Mouse (Mus musculus) kidney, postnatal 0 days (tissue): ENCODE measurements around the gene Glp1r. TPM values are rescaled to one million over a fixed set of nuclear protein-coding genes. Genes with fewer than 3 reads are reported as not detected.

Experiments
- ATAC-seq: fragments of 200-750 bp; cut with Nextera tagmentation; replicated peaks from 2 replicates; pipeline ENCODE4 v1.8.0; 2017; ENCODE audit warnings: low read depth, moderate number of reproducible peaks, moderate TSS enrichment, moderate library complexity; ENCODE audit not compliant: low FRiP score
- DNase-seq: peaks from one replicate; pipeline ENCODE4 v3.0.0-alpha.2; 2016; ENCODE audit warnings: low spot score
- H3K27ac ChIP-seq: fragments of 300-500 bp; sonication (generic); 2 replicates; pipeline ENCODE4 v1.5.1; 2014; ENCODE audit warnings: mild to moderate bottlenecking
- H3K27me3 ChIP-seq: fragments of 300-500 bp; sonication (generic); 2 replicates; pipeline ENCODE4 v1.6.1; 2014; ENCODE audit warnings: low read length, mixed read lengths; ENCODE audit not compliant: insufficient read depth
- H3K36me3 ChIP-seq: fragments of 300-500 bp; sonication (generic); 2 replicates; pipeline ENCODE4 v1.6.1; 2014; ENCODE audit warnings: low read length, mixed read lengths; ENCODE audit not compliant: insufficient read depth
- H3K4me1 ChIP-seq: fragments of 300-500 bp; sonication (generic); replicated peaks from 2 replicates; pipeline ENCODE4 v1.6.1; 2014; ENCODE audit warnings: antibody characterized with exemption, low read length, mixed read lengths; ENCODE audit not compliant: insufficient read depth
- H3K4me2 ChIP-seq: fragments of 300-500 bp; sonication (generic); 2 replicates; pipeline ENCODE4 v1.6.1; 2014; ENCODE audit warnings: mild to moderate bottlenecking, low read length, moderate library complexity, mixed read lengths
- H3K4me3 ChIP-seq: fragments of 300-500 bp; sonication (generic); replicated peaks from 2 replicates; pipeline ENCODE4 v1.5.1; 2014; ENCODE audit warnings: low read depth, low read length
- H3K9ac ChIP-seq: fragments of 300-500 bp; sonication (generic); 2 replicates; pipeline ENCODE4 v1.6.1; 2014; ENCODE audit warnings: low read depth, low read length
- H3K9me3 ChIP-seq: fragments of 300-500 bp; sonication (generic); replicated peaks from 2 replicates; pipeline ENCODE4 v1.6.1; 2016; ENCODE audit warnings: low read length, inconsistent platforms, mixed read lengths
- CTCF ChIP-seq: IDR thresholded peaks from 2 replicates; pipeline ENCODE4 v1.5.1; 2016; ENCODE audit warnings: antibody characterized with exemption, low read depth, mild to moderate bottlenecking, moderate library complexity
- WGBS: fragments of 180-500 bp; shearing (Covaris S2); extraction: QIAGEN DNeasy Blood & Tissue Kit; methylation state at CpG from one replicate; pipeline ENCODE4 v1.1.7; 2014; 5-methylcytosine and 5-hydroxymethylcytosine counted together
- microRNA-seq: library from miRNA; unstranded; fragments of <30 nt; microRNA quantifications from one replicate; pipeline ENCODE4, GENCODE M21; 2016
- polyA plus RNA-seq: library from polyadenylated mRNA; unstranded; fragments of >200 nt; fragmentation: Nextera tagmentation; extraction: Ambion mirVana; gene quantifications from 2 replicates; pipeline ENCODE4 v1.2.1, GENCODE M21; 2015

Gene Glp1r
- polyA plus RNA-seq, 1 experiment from 2014 or later: 0.46 TPM

DNA sequence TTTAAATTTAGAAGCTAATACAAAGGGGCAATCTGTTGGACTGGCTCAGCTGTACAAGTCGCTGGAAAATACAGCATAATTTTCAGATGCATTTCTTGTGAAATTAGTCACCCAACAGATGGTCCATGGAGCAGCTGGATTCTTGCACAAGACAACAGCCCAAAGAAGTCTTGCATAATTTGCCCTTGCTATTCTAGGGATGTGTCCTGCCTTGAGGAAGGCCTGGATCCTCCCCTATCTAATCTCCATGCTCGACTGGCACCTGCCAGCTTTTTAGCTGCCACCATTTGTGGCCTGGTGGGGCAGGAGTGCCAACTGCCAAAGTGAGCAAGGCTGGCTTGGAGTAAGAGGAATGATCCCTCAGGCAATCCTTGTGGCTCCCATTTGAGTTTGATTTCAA is 75.7 kb downstream of the Glp1r start:
- peaks cover 4% of the 10 kb centered on the region; the same call in 1 of the 2 replicates for H3K4me1 ChIP-seq
- WGBS: 70% methylated on average over 2 of the region's 2 CpGs
- no peak for ATAC-seq

GRCm38 (mm10) chr17:30978556-30978955 is 76.9 kb downstream of the Glp1r start:
- Histone ChIP-seq H3K27me3 (no peaks in the 10 kb centered on the region), H3K4me1 (peaks cover 4% of the 10 kb centered on the region; the same call in 1 of the 2 replicates), H3K4me3 (no peak overlapping the region), H3K36me3 (no peaks in the 10 kb centered on the region), H3K9me3 (no peaks in the 10 kb centered on the region), H3K27ac (no peak overlapping the region), H3K4me2 (no peak overlapping the region), H3K9ac (no peak overlapping the region)
- WGBS: 52% methylated on average over 10 of the region's 10 CpGs
- no peak for ATAC-seq
- no peak for TF ChIP-seq CTCF
- no peak for DNase-seq

More for the DNA sequence above, 75.7 kb downstream of the Glp1r start:
- Histone ChIP-seq H3K4me2 (no peak overlapping the region), H3K9ac (no peak overlapping the region), H3K36me3 (no peaks in the 10 kb centered on the region), H3K4me3 (no peak overlapping the region), H3K9me3 (no peaks in the 10 kb centered on the region), H3K27ac (no peak overlapping the region), H3K27me3 (no peaks in the 10 kb centered on the region)
- DNase-seq: no peak
- no peak for TF ChIP-seq CTCF

DNA sequence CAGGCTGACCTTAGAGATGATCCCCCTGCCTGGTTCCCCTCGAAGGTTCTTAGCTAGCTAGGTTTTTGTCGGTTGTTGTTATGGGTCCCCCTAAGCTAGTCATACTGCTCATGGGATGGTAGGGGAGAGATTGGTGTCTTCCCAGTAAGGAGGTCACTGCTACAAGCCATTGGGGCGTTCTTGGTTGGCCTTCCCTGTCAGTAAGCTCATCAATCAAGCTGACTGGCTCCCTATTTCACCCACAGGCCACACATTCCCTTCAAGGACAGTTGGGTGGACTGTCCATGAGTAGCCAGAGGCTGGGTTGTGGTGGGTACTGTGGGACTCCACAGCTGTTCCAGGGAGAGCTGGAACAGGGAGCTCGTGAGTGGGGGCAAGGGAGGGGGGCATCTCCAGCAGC is 81.9 kb downstream of the Glp1r start:
- no peak for ATAC-seq
- Histone ChIP-seq H3K9ac (no peak overlapping the region), H3K4me2 (no peak overlapping the region), H3K9me3 (no peaks in the 10 kb centered on the region), H3K27ac (no peak overlapping the region), H3K4me3 (no peak overlapping the region), H3K4me1 (no peaks in the 10 kb centered on the region), H3K36me3 (no peaks in the 10 kb centered on the region), H3K27me3 (no peaks in the 10 kb centered on the region)
- no peak for TF ChIP-seq CTCF
- WGBS: 43% methylated on average over 4 of the region's 4 CpGs
- no peak for DNase-seq

- peak; percentile 71 for TF ChIP-seq CTCF
- WGBS: 58% methylated on average over 10 of the region's 10 CpGs
- no peaks in the 10 kb centered on the region for H3K4me1 ChIP-seq
- H3K4me2 ChIP-seq: no peak overlapping the region
- H3K27me3 ChIP-seq: no peaks in the 10 kb centered on the region
- no peaks in the 10 kb centered on the region for H3K36me3 ChIP-seq
- no peaks in the 10 kb centered on the region for H3K9me3 ChIP-seq
- no peak overlapping the region for H3K27ac ChIP-seq
- DNase-seq (peak; percentile 75), ATAC-seq (no peak)
- H3K4me3 ChIP-seq: no peak overlapping the region
- no peak overlapping the region for H3K9ac ChIP-seq
Measured at GRCm38 (mm10) chr17:30990254-30990653, 88.6 kb downstream of the Glp1r start.

Small RNA genes within 50 kb of the gene (microRNA-seq; reads per million reads assigned to microRNA genes)
- gene Gm24026: not detected

Other genes with a start within 250 kb of the Glp1r start
- gene Umodl1, start 52.8 kb downstream of the Glp1r start, polyA plus RNA-seq: 0.09 and 0.17 TPM in 2 replicates
- 8.5 and 8.8 TPM in 2 replicates for gene Abcg1, start 155.9 kb downstream of the Glp1r start, polyA plus RNA-seq
- gene Tff3, start 227.8 kb downstream of the Glp1r start, polyA plus RNA-seq: 0.52 and 1.1 TPM in 2 replicates
- 4.9 and 7.7 TPM in 2 replicates for gene Tff2, start 242.5 kb downstream of the Glp1r start, polyA plus RNA-seq